Mouse (Mus musculus): ENCODE measurements at regions not wholly inside any gene's neighbourhood (a gene's known extent, or its start where the extent isn't known, plus 50 kb on each side); places are given as distances from the start of the nearest gene placed in this dataset.

DNA sequence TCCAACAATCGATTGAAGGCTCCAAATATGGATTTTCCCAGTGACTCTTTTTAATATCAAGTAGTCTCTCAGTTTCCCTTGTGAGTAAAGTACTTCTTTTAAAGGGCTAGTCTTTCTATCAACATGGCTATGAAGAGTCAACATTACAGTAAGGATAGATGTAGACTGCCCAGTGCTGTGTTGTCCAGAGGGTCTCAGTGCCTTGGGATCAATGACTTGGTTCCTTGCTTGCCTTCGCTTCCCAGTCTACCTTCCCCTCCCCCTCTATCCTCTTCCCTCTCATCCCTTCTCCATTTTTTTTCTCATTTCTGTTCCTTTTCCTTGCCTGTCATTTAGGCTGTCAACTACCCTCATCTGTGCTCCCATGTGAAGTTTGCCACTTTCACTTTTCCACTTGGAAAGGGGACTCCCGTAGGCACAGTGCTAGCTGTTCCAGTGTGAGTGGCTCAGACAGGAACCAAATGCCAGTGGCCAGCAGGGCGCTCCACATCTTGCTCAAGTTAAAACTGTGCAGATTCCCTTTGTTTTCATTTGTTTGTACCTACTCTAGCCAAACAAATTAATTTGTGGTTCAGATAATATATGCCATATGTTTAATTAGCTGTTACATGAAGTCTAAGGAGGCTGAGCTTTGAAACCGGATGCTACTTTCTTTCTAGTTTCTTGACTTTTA is 608.9 kb downstream of the Lmo4 start:
- ATAC-seq (ENCODE audit: low TSS enrichment), result no peak

- peak; percentile 8; the same call in 1 of the 2 replicates for ATAC-seq (ENCODE audit: low TSS enrichment)
These were observed 609.9 kb downstream of the Lmo4 start for GRCm38 (mm10) chr3:143595081-143595480.

GRCm38 (mm10) chr3:143594676-143595075 is 610.3 kb downstream of the Lmo4 start:
- peak; percentile 94 for ATAC-seq (ENCODE audit: low TSS enrichment)

DNA sequence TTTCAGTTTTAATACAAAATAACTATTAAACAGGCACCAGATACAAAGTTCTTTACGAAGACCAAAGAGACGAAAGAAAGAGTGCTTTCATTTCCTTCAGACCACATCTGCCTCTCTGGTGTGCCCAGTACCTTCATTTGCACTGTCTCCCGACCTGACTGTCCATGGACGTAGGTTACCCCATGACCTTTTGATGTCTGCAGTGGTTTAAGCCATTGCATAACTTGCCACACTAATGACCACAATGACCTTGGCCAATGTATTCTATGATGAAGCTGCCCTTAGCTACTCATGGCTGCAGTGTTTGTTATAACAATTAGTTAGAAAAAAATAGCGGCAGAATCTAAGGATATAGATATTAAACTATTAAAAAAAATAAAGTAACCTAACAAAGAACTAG is 618.4 kb downstream of the Lmo4 start:
- ATAC-seq (ENCODE audit: low TSS enrichment), result no peak

DNA sequence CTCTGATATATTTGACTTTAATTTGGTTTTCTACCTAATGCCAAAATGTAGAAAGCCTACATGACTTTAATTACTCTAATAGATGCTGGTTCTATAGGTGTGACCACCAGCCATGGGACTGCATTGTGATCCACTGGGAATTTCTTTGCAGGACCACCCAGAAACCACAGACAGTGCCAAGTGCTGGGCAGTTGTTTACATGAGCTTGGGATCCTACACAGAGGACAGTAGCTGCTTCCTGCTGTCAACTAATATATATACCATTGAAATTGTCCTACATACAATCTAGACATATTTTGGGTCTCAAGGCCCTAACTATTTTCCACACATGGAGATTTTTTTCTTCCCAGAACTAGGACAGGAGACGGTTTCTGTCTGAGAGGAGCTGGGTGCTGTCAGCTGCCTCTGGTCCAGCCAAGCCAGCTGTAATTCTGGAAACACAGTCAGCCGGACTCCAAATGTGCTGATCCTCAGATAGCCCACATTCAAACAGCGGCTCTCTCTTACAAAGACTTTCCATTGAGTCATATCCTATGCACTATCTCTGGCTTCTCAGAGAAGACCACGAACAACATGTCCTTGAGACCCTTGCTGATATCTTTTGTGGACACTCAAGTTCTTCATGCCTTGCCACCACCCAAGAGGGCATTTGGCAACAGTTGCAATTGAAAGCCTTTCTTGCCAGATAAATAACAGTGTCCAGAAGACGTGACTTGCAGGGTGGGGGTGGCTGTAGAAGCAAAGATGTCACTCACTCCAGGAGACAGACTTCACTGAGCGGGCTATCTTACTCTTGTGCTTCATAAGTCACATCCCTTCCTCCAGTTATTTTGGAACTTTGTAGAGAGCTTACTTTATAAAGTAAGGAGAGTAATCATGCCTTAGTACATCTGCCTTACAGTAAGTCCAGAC is 620.1 kb downstream of the Lmo4 start:
- ATAC-seq (ENCODE audit: low TSS enrichment), result peak; percentile 88

DNA sequence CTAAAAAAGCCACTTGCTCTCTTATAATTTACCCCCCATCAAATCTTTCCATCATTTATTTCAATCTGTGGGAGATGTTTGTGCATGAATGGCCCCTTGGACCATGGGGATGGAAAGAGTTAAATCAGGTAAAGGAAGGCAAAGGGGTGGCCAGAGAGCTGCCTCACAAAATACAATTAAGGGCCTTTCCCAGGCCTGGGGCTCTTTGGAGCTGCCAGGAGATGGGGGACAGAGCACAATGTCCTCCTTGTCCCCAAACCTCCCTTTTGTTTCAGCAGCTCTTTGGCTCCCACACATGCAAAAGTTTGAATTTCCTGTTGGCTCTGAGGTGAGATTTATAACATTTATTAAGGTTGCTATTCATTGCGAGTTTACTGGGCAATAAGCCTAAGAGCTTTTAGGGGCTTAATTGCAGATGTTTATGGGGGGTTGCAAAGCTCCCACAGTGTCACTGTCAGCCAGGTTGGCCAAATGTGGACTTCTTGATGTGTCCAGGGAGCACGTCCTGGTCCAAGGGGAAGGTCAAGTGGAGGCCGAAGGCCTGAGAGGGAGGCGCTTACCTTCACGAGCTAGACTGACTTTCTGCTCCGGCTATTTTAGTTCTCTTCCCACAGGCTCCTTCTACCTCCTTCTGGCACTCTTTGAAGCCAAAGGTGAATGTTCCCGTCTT is 628.5 kb downstream of the Lmo4 start:
- no peak for ATAC-seq (ENCODE audit: low TSS enrichment)

- ATAC-seq (ENCODE audit: low TSS enrichment), result no peak
These were observed 629.3 kb downstream of the Lmo4 start for GRCm38 (mm10) chr3:143575737-143576136.

- peak; percentile 62 for ATAC-seq (ENCODE audit: low TSS enrichment)
These were observed 630.8 kb downstream of the Lmo4 start for GRCm38 (mm10) chr3:143574035-143574864.

GRCm38 (mm10) chr3:143569930-143570329 is 635.1 kb downstream of the Lmo4 start:
- no peak for ATAC-seq (ENCODE audit: low TSS enrichment)

- no peak for ATAC-seq (ENCODE audit: low TSS enrichment)
These were observed 640.0 kb downstream of the Lmo4 start for GRCm38 (mm10) chr3:143565067-143565466.

GRCm38 (mm10) chr3:143542811-143543210 is 661.0 kb upstream of the Pkn2 start:
- no peak for ATAC-seq (ENCODE audit: low TSS enrichment)

GRCm38 (mm10) chr3:143527982-143528381 is 646.2 kb upstream of the Pkn2 start:
- ATAC-seq (ENCODE audit: low TSS enrichment), result peak; percentile 52

DNA sequence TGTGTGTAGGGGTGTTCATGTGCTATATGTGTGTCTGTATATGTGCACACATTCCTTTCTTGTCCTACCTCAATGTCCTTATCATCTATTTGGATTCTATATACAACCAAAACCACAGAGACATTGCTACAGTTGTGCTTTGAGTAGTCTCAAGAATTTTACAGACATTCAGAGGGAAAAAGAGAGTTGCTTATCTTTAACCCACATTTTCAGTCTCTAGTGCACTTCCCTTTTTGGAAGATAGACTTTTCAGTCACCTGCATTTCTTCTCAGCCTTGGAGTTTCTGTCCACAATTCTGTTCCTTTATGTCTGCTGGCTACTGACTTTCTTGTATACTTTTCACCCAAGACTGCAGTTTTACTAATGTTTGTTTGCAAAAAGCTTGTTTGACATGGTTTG is 645.5 kb upstream of the Pkn2 start:
- ATAC-seq (ENCODE audit: low TSS enrichment), result no peak

- ATAC-seq (ENCODE audit: low TSS enrichment), result no peak
These were observed 630.9 kb upstream of the Pkn2 start for GRCm38 (mm10) chr3:143512517-143513249.

DNA sequence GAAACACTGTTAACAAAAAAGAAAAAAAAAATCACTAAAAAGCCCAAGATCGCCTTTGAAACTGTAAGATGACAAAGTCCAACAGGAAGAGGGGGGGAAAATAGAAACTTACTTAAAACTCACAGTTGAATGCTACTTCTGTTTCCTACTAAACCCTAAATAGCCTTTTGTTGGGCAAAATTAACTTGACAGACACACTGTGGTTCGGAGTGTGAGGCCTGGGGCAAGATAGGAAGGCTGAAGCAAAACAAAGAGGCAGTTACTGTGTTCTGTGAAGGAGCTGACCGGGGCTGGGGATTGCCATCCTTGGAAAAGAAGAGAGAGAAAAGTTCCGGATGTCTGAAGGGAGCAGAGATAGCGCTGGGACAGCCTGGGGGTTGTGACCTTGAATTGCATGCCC is 627.7 kb upstream of the Pkn2 start:
- 0 out of 2 replicates have a peak, but pooled peaks have one; percentile 8 for ATAC-seq (ENCODE audit: low TSS enrichment)

- ATAC-seq (ENCODE audit: low TSS enrichment), result peak; percentile 97
These were observed 626.5 kb upstream of the Pkn2 start for GRCm38 (mm10) chr3:143508280-143508679.

DNA sequence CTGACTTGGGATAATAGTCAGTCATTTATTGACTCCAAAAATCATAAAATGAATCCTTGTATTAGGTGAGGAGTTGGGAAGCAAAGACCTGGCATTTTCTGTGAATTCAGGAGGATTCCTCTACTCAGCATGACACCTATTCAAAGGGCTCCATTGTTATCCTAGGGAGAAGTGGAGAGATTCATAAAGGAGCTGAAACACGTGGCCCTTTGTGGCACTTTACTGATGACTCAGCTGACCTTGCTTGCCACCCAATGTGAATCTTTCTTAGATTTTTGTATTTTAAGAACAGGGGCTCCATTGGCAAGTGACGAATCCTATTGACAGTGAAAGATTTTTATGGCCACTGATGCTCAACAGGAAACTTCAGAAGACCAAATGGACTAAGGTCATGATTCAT is 619.2 kb upstream of the Pkn2 start:
- no peak for ATAC-seq (ENCODE audit: low TSS enrichment)

- ATAC-seq (ENCODE audit: low TSS enrichment), result no peak
These were observed 613.6 kb upstream of the Pkn2 start for GRCm38 (mm10) chr3:143495389-143495788.

DNA sequence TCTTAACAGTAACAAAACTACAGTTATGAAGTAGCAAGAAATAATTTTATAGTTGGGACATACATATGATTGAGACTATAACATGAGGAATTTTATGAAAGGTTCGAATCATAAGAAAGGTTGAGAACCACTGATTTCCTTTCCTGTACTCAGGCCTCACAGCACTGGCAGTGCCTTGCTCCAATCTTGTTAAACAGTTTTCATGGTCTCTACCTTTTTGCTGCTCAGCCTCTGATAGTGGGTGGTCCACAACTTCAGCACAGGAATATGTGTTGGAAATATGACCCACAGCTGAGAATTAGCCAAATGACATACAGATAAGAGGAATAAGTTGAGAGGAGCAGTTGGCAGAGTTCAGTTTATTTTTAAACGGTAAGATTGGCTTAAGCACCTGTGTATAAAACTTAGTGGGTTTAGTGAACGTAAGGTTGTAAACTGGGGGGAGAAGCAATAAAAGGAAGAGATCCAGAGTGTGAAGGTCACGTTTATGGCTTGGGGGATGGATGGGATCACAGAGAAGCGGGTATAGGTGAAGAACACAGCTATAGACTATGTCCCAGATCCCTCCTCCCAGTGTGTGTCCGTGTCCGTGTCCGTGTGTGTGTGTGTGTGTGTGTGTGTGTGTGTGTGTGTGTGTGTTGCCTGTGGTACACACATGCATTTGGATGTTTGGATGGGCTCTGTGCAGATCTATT is 596.3 kb upstream of the Pkn2 start:
- ATAC-seq (ENCODE audit: low TSS enrichment), result no peak

GRCm38 (mm10) chr3:143475461-143475860 is 593.7 kb upstream of the Pkn2 start:
- ATAC-seq (ENCODE audit: low TSS enrichment), result no peak
